Mouse (Mus musculus): Measurements from ENCODE around the gene Timm29.
A peak's percentile ranks its signal among the peaks of the same experiment; 100 is the strongest.

GRCm38 (mm10) chr9:21626571-21626970 is 34.0 kb downstream of the Timm29 start:
- TF ChIP-seq CTCF (IDR thresholded peaks at IDR 0.05; ENCODE audit: extremely low read depth, insufficient read depth, low read length) (0 out of 2 replicates have a peak, but pooled peaks have one; percentile 19), POLR2A (IDR thresholded peaks at IDR 0.05; ENCODE audit: extremely low read depth, insufficient read depth, low read length) (no peak)
